Mouse (Mus musculus): Measurements from ENCODE around the gene Man1a. TPM values are rescaled to one million over a fixed set of nuclear protein-coding genes. Genes with fewer than 3 reads are reported as not detected.

The Man1a gene
- polyA plus RNA-seq, 1 experiment from 2014 or later = 3.3 TPM

DNA sequence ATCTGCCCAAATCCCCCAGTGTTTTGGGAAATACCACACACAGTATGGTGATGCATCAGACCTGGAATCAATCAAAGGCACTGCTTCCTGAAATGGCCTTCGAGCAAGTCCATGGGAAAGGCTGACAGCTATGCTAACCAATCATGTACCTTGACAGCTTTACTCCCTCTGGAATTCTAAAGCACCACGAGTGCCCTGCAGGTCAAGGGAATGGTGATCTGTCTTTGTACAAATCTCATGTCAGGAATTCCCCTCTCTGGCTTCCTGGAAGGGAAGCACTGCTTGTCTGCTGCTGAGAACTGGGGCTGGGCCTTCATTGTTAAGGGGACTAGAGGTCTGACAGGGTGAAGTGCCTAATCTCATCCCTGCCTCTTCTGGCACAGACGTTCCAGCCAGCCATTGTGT lies 17.3 kb downstream of the Man1a start:
- peak; percentile 30 for DNase-seq (ENCODE audit: low spot score)
- no peaks in the 10 kb centered on the region for H3K27me3 ChIP-seq (ENCODE audit: control insufficient read depth, insufficient read depth, low read length)
- H3K27ac ChIP-seq (replicated peaks; ENCODE audit: low read depth, low read length) = no peak overlapping the region
- H3K4me3 ChIP-seq (ENCODE audit: low read depth, low read length) = no peak overlapping the region
- H3K9ac ChIP-seq (ENCODE audit: low read length) = no peak overlapping the region
- H3K4me2 ChIP-seq (ENCODE audit: low read depth, severe bottlenecking) = no peak overlapping the region
- no peaks in the 10 kb centered on the region for H3K36me3 ChIP-seq (ENCODE audit: control insufficient read depth, insufficient read depth, low read length)
- peaks cover 4% of the 10 kb centered on the region; the same call in 1 of the 2 replicates for H3K4me1 ChIP-seq (ENCODE audit: control insufficient read depth, insufficient read depth, low read length)
- ATAC-seq (ENCODE audit: insufficient number of reproducible peaks, low FRiP score, low TSS enrichment, low read depth) = no peak
- H3K9me3 ChIP-seq (ENCODE audit: control insufficient read depth, low read length) = no peaks in the 10 kb centered on the region
- WGBS = 3% methylated on average over 3 of the region's 3 CpGs

DNA sequence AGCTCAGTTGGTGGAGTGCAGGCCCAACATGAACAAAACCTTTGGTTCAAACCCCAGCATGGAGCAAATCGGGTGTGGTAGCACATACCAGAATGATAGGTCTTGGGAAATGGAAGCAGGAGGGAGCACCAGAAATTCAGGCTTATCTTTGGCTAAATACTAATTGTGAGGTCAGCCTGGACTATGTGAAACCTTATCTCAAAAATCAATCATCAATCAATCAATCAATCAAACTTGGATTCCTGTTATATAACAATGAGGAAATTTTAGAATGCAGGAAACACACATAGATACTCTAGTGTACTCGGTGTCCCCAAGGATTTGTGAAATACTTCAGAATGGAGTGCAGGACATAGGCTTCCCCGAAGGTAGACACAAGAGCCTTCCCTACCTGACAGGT lies 17.8 kb downstream of the Man1a start:
- DNase-seq (ENCODE audit: low spot score) = no peak
- H3K27ac ChIP-seq (replicated peaks; ENCODE audit: low read depth, low read length) = no peak overlapping the region
- peaks cover 4% of the 10 kb centered on the region; the same call in 1 of the 2 replicates for H3K4me1 ChIP-seq (ENCODE audit: control insufficient read depth, insufficient read depth, low read length)
- ATAC-seq (ENCODE audit: insufficient number of reproducible peaks, low FRiP score, low TSS enrichment, low read depth) = no peak
- 61% methylated on average over 3 of the region's 3 CpGs for WGBS
- no peaks in the 10 kb centered on the region for H3K9me3 ChIP-seq (ENCODE audit: control insufficient read depth, low read length)
- no peak overlapping the region for H3K4me3 ChIP-seq (ENCODE audit: low read depth, low read length)
- H3K36me3 ChIP-seq (ENCODE audit: control insufficient read depth, insufficient read depth, low read length) = no peaks in the 10 kb centered on the region
- no peak overlapping the region for H3K9ac ChIP-seq (ENCODE audit: low read length)
- no peak overlapping the region for H3K4me2 ChIP-seq (ENCODE audit: low read depth, severe bottlenecking)
- no peaks in the 10 kb centered on the region for H3K27me3 ChIP-seq (ENCODE audit: control insufficient read depth, insufficient read depth, low read length)

DNA sequence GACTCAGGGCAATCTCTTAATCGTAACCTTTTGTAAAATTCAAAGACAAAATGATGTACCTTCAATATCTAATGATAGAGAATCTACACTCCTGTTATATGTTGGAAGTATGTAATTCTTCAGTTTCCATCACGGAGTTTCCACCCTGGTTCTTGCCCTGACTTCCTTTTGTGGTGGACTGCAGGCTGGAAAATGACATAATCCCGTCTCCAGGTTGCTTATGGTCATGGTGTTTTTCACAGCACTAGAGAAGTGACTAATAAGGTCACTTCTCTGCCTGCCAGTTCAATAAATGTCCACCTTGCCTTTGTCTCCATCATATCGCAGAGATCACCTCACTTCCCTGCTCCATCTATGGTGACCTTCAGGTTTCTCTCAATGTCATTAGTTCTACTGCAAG lies 22.2 kb downstream of the Man1a start:
- Histone ChIP-seq H3K27me3 (ENCODE audit: control insufficient read depth, insufficient read depth, low read length) (no peaks in the 10 kb centered on the region), H3K9me3 (ENCODE audit: control insufficient read depth, low read length) (no peaks in the 10 kb centered on the region), H3K9ac (ENCODE audit: low read length) (no peak overlapping the region), H3K27ac (replicated peaks; ENCODE audit: low read depth, low read length) (no peak overlapping the region), H3K4me3 (ENCODE audit: low read depth, low read length) (no peak overlapping the region), H3K4me1 (ENCODE audit: control insufficient read depth, insufficient read depth, low read length) (peaks cover 3% of the 10 kb centered on the region; the same call in 1 of the 2 replicates), H3K36me3 (ENCODE audit: control insufficient read depth, insufficient read depth, low read length) (no peaks in the 10 kb centered on the region), H3K4me2 (ENCODE audit: low read depth, severe bottlenecking) (no peak overlapping the region)
- DNase-seq (ENCODE audit: low spot score) = no peak
- no peak for ATAC-seq (ENCODE audit: insufficient number of reproducible peaks, low FRiP score, low TSS enrichment, low read depth)
- WGBS = 85% methylated on average over 4 of the region's 4 CpGs

DNA sequence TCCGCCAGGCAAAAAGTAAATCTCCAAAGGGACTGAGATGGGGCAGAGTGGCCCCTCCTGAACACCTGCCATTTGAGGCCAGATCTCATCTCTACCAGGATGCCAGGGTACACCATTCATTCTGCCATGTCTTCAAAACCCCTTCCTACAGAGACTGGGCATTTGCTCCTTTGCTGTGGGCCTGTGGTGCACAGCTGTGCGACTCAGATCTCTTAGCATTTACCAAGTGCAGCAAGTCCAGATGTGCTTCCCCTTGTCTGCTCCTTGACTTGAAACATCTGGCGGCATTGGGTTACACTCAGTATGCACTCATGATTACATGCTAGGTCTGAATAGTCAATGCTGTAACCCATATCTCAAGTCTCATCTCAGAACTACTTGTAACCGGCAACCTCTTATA lies 28.5 kb downstream of the Man1a start:
- no peak overlapping the region for H3K27ac ChIP-seq (replicated peaks; ENCODE audit: low read depth, low read length)
- no peak overlapping the region for H3K9ac ChIP-seq (ENCODE audit: low read length)
- H3K4me2 ChIP-seq (ENCODE audit: low read depth, severe bottlenecking) = no peak overlapping the region
- no peak for ATAC-seq (ENCODE audit: insufficient number of reproducible peaks, low FRiP score, low TSS enrichment, low read depth)
- no peak overlapping the region for H3K4me3 ChIP-seq (ENCODE audit: low read depth, low read length)
- no peak for DNase-seq (ENCODE audit: low spot score)
- no peaks in the 10 kb centered on the region for H3K9me3 ChIP-seq (ENCODE audit: control insufficient read depth, low read length)
- no peaks in the 10 kb centered on the region for H3K27me3 ChIP-seq (ENCODE audit: control insufficient read depth, insufficient read depth, low read length)
- H3K36me3 ChIP-seq (ENCODE audit: control insufficient read depth, insufficient read depth, low read length) = no peaks in the 10 kb centered on the region
- no peaks in the 10 kb centered on the region for H3K4me1 ChIP-seq (ENCODE audit: control insufficient read depth, insufficient read depth, low read length)
- 78% methylated on average over 4 of the region's 4 CpGs for WGBS

DNA sequence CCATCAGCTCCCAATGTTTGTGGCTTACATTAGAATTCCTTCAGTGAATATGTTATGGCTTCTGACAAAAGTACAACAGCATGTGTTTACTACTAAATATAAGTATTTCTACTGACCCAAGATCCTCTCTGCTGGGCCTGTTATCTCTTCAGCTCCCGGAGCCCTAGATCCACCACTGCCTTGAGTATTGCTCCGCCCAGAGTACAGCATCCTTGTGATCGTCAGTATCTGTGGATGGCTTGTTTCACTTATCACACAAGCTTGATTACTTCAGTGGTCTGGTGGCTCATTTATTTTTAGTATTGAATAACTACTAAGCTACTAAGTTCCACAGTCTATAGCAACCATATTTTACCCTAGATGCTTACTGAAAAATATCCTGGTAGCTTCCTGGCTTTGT lies 33.1 kb downstream of the Man1a start:
- H3K4me2 ChIP-seq (ENCODE audit: low read depth, severe bottlenecking) = no peak overlapping the region
- no peak for DNase-seq (ENCODE audit: low spot score)
- H3K4me3 ChIP-seq (ENCODE audit: low read depth, low read length) = no peak overlapping the region
- H3K9me3 ChIP-seq (ENCODE audit: control insufficient read depth, low read length) = no peaks in the 10 kb centered on the region
- WGBS = 92% methylated on average over 3 of the region's 3 CpGs
- H3K27me3 ChIP-seq (ENCODE audit: control insufficient read depth, insufficient read depth, low read length) = no peaks in the 10 kb centered on the region
- H3K4me1 ChIP-seq (ENCODE audit: control insufficient read depth, insufficient read depth, low read length) = no peaks in the 10 kb centered on the region
- H3K27ac ChIP-seq (replicated peaks; ENCODE audit: low read depth, low read length) = no peak overlapping the region
- no peaks in the 10 kb centered on the region for H3K36me3 ChIP-seq (ENCODE audit: control insufficient read depth, insufficient read depth, low read length)
- ATAC-seq (ENCODE audit: insufficient number of reproducible peaks, low FRiP score, low TSS enrichment, low read depth) = no peak
- no peak overlapping the region for H3K9ac ChIP-seq (ENCODE audit: low read length)

DNA sequence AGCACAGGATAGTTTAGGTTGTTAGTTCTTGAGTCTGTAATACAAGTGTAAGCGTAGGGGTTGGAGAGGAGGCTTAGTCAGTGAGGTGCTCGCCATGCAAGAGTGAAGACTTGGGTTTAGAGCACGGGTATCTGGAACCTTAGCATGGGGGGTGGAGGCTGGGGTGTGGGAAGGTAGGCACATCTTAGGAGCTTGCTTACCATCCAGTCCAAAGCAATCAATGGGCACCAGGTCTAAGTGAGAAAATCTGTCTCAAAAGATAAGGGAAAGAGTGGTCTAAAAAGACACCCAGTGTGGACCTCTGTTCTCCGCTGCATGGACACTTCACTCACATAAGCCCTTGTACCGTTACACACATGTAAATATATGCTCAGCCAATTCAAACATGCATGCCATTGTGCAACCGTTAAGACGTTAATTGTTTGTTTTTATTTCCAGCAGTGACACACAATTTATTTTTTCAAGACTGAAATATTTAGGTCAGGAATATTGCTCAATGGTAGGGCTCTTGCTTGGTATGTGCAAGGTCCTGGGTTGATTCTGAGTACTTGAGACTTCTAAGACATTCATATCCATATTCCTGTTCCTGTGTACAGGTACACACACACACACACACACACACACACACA lies 34.1 kb downstream of the Man1a start:
- 90% methylated on average over 7 of the region's 7 CpGs for WGBS
- no peak overlapping the region for H3K4me3 ChIP-seq (ENCODE audit: low read depth, low read length)
- H3K4me2 ChIP-seq (ENCODE audit: low read depth, severe bottlenecking) = no peak overlapping the region
- no peaks in the 10 kb centered on the region for H3K9me3 ChIP-seq (ENCODE audit: control insufficient read depth, low read length)
- no peak overlapping the region for H3K27ac ChIP-seq (replicated peaks; ENCODE audit: low read depth, low read length)
- DNase-seq (ENCODE audit: low spot score) (no peak), ATAC-seq (ENCODE audit: insufficient number of reproducible peaks, low FRiP score, low TSS enrichment, low read depth) (no peak)
- H3K27me3 ChIP-seq (ENCODE audit: control insufficient read depth, insufficient read depth, low read length) = no peaks in the 10 kb centered on the region
- H3K9ac ChIP-seq (ENCODE audit: low read length) = no peak overlapping the region
- H3K36me3 ChIP-seq (ENCODE audit: control insufficient read depth, insufficient read depth, low read length) = no peaks in the 10 kb centered on the region
- no peaks in the 10 kb centered on the region for H3K4me1 ChIP-seq (ENCODE audit: control insufficient read depth, insufficient read depth, low read length)

DNA sequence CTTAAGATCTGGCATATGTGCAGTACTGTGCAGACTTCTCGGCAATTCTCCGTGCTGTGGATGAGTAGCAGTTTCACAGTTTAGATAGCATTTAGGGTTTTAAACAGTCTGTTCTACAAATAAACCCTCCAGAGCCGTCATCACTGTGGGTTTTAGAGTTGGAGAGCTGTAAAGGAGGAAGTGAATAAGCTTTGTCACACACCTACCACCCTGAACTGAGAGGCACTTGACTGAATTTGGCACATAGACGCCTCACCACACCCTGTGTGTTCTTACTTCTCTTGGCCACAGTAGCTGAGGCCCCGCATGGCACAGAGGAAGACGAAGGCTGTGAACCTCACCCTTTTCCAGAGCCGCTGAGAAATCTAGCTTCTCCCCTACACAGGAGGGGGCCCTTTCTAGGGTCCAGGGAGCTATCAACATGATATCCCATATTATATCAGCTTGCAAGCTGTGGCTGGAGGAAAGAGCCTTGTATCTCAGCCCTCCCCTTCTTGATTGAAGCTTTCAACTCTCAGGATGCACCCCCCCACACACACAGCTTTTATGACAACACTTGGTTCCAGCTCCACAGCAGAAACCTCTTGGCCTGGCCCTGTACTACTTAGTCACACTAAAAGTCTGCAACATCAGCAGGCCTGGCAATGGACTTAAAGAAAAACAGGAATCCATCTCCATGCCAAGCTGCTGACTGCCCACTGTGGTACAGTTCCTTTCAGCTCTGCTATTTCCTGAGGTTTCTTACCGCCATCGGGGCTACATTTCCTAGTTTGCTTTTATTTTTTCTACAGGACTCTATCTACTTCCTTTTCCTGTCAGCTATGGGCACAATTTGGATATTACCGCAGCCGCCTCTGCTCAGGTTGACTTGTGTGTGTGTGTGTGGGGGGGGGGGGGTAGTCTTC lies 35.9 kb downstream of the Man1a start:
- H3K4me3 ChIP-seq (ENCODE audit: low read depth, low read length) = no peak overlapping the region
- 83% methylated on average over 11 of the region's 11 CpGs for WGBS
- no peaks in the 10 kb centered on the region for H3K9me3 ChIP-seq (ENCODE audit: control insufficient read depth, low read length)
- DNase-seq (ENCODE audit: low spot score) (no peak), ATAC-seq (ENCODE audit: insufficient number of reproducible peaks, low FRiP score, low TSS enrichment, low read depth) (no peak)
- no peaks in the 10 kb centered on the region for H3K36me3 ChIP-seq (ENCODE audit: control insufficient read depth, insufficient read depth, low read length)
- no peak overlapping the region for H3K9ac ChIP-seq (ENCODE audit: low read length)
- H3K27ac ChIP-seq (replicated peaks; ENCODE audit: low read depth, low read length) = no peak overlapping the region
- H3K4me2 ChIP-seq (ENCODE audit: low read depth, severe bottlenecking) = no peak overlapping the region
- H3K27me3 ChIP-seq (ENCODE audit: control insufficient read depth, insufficient read depth, low read length) = no peaks in the 10 kb centered on the region
- H3K4me1 ChIP-seq (ENCODE audit: control insufficient read depth, insufficient read depth, low read length) = no peaks in the 10 kb centered on the region

DNA sequence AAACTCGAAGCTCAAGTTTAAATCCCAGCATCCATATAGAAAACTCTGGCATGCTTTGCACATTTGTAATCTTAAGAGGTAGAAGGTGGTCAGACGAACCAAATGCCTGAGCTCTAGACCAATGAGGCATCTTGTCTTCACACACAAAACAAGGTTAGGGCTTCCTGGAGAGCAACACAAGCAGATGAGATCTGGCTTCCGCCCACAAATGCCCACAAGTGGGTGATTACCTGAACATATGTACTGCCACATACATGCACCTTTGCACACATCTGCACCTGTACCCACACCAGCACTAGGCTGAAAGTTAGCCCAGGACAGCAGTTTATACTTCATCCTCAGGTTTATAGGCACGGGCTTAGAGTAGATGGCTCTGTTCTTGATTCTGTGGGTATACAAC lies 36.7 kb downstream of the Man1a start:
- ATAC-seq (ENCODE audit: insufficient number of reproducible peaks, low FRiP score, low TSS enrichment, low read depth) = no peak
- no peaks in the 10 kb centered on the region for H3K36me3 ChIP-seq (ENCODE audit: control insufficient read depth, insufficient read depth, low read length)
- 95% methylated on average over 4 of the region's 4 CpGs for WGBS

More for the DNA sequence above, 36.7 kb downstream of the Man1a start:
- H3K9me3 ChIP-seq (ENCODE audit: control insufficient read depth, low read length) = no peaks in the 10 kb centered on the region
- DNase-seq (ENCODE audit: low spot score) = no peak
- no peak overlapping the region for H3K27ac ChIP-seq (replicated peaks; ENCODE audit: low read depth, low read length)
- H3K27me3 ChIP-seq (ENCODE audit: control insufficient read depth, insufficient read depth, low read length) = no peaks in the 10 kb centered on the region
- no peaks in the 10 kb centered on the region for H3K4me1 ChIP-seq (ENCODE audit: control insufficient read depth, insufficient read depth, low read length)
- H3K9ac ChIP-seq (ENCODE audit: low read length) = no peak overlapping the region
- no peak overlapping the region for H3K4me3 ChIP-seq (ENCODE audit: low read depth, low read length)
- no peak overlapping the region for H3K4me2 ChIP-seq (ENCODE audit: low read depth, severe bottlenecking)

All from limb, embryonic 11.5 days (tissue).